Mouse (Mus musculus): ENCODE data around the gene Inpp5b. TPM values are rescaled to one million over a fixed set of nuclear protein-coding genes. Genes with fewer than 3 reads are reported as not detected.
A peak's percentile ranks its signal among the peaks of the same experiment; 100 is the strongest.
"Not testable (repeated sequence)": the region's sequence is repeated elsewhere in the genome, so short reads cannot be mapped to it uniquely, and the experiment has no call there.

Inpp5b gene
- total RNA-seq (2017) = 32.2 and 50.2 TPM in 2 replicates

DNA sequence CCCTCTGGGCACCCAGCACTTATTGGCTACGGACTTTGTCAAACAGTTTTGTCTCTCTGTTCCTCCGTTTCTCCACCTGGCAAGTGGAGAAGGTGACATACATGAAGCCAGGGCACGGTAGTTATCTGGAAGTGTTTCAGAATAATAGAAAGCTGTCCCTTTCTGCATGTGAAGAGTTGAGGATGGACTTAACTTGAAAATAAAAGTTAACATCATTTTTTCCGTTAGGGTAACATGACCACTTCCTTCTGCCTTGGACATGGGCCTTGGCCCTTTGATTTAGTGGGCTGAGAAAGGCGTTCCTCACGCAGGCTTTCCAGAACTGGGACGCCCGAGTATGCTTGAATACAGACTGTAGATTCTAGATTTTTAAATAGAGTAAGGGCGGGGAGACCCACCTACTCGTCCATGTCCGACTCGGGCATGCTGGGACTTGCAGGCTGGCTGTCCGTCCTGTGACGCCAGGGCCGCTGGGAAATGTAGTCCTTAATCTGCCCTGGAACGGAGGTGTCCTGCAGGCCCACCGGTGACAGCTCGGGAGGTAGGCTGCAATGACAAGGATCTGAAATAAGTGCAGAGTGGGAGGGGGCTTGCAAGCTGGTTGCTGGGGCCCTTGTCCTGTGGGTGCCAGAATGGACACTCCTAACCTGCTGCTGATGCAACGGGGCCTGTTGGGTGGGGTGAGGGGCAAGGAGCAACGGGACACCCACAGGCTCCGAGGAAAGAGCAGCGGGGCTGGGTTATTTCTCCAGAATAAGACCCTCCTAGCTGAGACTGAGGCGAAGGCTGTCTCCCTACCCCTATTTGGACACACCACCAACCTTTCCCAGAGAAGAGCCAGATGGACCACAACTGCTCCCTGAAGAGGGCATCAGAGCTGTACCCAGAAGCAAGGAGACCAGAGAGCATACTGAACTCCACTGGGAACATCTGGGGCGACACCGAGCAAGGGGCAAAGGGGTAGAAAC is at the start of gene Inpp5b:
Gene Inpp5b, plus strand, starts transcription at position 475 of the 968 bp plus-strand sequence.
- peak; percentile 92 for ATAC-seq (replicated peaks; ENCODE audit: low read depth, poor library complexity, severe bottlenecking)

- ATAC-seq (replicated peaks; ENCODE audit: low read depth, poor library complexity, severe bottlenecking) = no peak
Observed at GRCm38 (mm10) chr4:124692416-124692861, 49.2 kb upstream of the Inpp5b start.

DNA sequence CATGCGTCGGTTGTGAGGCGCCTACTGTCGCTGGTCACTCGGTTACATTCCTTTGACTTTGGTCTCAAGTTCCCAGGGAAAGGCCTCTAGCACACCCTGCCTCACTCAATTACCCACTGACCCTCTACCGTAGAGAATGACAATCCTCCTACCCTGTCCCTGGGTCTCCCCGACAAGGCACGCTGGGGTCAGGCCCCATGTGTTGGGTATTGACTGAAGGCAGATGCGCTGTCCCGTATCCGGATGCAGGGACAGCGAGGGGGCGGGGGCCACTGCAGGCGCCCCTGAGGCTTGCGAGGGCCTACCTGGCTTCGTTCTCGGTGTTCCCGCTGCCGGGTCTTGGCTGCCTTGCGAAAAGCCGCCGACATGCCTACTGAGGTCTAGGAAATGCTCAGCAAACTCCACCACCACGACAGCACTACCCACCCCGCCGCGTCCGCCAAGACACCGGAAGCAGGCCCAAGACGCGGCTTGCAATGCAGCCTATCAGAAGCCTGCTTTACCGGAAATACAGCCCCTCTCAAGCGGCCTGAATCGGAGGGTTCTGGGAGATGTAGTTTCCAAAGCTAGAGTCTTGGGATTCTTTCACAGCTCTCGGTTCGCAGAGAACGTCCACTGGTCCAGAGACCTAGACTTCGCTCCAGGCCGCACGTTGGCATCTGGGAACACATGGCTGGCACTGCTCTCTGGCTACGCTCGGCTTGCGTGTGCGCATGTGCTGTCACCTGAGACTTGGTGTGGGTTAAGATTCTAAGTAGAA is 48.3 kb upstream of the Inpp5b start, which contains the start of gene Utp11:
Gene Utp11, minus strand, starts transcription at position 466 of the 760 bp plus-strand sequence.
- peak; percentile 91 for ATAC-seq (replicated peaks; ENCODE audit: low read depth, poor library complexity, severe bottlenecking)

GRCm38 (mm10) chr4:124694572-124694971 is 47.1 kb upstream of the Inpp5b start:
- ATAC-seq (replicated peaks; ENCODE audit: low read depth, poor library complexity, severe bottlenecking) = no peak

DNA sequence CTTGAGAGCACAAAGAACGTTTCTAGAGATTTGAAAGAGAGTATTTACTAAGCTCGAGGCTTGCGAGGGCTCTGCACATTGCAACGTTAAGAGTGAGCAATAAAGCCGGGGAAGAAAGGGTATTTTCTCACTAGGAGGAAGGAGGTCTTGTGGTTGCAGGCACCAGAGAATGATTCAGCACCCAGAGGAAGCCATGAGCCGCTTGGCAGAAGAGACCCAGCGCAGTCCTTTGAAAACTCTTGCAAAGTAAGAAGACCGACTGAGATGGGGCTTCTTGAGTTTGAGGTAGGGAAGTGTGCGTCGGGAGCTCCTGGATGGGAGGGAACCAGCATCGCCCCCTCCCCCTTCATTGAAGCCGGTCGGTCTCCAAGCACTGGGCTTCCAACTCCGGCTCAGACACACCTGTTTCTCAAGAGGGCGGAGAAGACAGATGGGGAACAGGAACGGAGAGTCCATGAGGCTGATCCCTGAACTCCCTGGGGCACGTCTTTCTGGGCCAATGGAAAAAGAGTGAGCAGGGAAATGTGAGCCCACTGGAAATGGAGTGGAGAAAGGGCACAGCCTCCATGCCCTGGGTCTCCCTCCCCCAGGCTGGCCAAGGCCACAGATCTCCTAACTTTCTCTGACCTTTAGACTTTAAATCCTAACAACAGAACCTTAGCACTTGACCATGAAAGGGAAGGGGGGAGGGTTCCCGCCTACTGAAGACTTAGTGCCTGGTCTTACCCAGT is 45.7 kb upstream of the Inpp5b start:
- peak; percentile 42 for ATAC-seq (replicated peaks; ENCODE audit: low read depth, poor library complexity, severe bottlenecking)

- no peak for ATAC-seq (replicated peaks; ENCODE audit: low read depth, poor library complexity, severe bottlenecking)
Observed at GRCm38 (mm10) chr4:124699791-124700190, 41.9 kb upstream of the Inpp5b start.

DNA sequence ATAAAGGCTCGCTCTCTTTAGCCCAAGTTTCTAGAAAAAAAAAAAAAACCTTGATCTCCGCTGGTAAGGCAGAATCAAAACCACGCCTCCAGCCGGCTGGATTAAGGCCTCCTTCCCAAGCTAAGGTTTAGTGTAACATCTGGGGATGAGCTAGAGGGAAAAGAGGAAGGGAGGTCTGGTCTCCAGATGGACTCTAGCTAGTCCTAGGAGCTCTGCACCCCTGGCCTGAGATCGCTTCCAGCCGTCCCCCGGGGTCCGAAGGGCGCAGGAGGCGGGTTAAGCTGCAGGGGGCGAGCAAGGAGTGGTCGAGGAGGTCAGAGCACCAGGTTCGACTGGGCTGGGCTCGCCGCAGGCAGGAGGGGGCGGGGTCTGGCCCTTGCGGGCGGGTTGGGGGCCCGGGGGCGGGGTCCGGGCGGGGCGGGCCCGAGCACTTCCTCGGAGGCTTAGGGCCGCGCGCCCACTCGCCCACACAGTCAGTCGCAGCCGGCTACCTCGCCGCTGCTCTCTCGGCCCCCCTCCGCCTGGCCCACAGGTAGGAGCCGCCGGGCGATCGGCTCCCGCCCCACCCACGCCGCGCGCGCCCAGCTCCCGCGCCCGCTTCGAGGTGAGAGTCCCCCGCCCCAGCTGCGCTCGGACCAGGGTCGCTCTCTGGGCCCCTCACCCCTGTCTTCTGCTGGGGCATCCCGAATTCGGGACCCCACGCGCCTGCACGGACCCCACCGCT is 41.2 kb upstream of the Inpp5b start, which contains the start of gene Fhl3:
Gene Fhl3, plus strand, starts transcription at position 454 of the 724 bp plus-strand sequence.
- peak; percentile 45 for ATAC-seq (replicated peaks; ENCODE audit: low read depth, poor library complexity, severe bottlenecking)

DNA sequence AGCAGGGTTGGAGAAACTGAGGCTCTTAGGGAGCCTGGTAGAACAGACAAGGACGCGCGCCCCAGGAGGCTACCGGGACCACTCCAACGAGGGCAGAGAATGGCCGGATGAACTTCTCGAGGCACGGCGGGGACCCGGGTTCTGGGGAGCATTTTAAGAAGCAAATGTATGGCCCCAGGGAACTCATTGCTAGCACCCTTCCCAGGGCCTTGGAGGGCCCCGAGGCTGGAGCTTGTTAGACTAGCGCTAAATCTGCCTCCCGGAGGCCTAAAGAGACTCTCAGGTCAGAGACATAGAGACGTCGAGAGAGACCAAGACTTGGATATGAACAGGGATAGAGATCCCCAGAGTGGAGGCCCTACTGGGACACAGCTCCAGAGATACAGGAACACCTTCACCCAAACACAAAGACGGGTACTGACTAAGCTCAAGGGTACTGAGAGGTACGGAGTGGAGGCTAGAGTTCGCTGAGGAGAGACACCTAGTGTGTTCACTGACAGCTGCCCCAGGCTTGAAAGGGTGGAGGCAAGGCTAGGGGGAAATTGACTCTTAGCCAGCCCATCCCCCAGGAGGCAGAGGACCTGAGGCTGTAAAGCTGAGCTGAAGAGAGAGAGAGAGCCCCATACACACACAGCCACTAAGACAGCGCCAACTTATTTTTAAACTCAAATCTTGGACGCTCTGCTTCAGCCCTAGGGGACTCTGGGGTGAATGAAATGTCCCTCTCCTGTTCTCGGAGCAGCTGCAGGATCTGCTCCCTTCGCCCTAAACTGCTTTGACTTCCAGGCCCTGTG is 40.4 kb upstream of the Inpp5b start:
- ATAC-seq (replicated peaks; ENCODE audit: low read depth, poor library complexity, severe bottlenecking) = no peak; the same call in 1 of the 2 replicates

DNA sequence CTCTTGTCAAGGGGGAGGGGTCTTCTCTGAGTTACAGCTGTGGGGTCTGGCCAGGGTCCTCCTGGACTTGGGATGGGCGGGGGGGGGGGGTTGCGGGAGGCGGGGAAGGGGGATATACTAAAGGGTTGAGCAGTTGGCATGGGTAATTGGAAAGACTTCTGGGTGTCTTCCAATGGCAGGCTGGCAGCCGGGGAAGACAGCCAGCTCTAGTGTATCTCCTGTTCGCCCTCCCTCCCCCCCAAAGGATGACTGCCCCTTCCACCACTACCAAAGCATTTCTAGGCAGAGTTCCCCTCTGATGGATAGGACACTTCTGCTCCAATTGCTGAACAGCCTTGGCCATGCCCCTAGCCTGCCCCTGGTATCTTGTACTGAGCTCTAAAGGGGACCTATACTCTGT is 39.7 kb upstream of the Inpp5b start:
- no peak for ATAC-seq (replicated peaks; ENCODE audit: low read depth, poor library complexity, severe bottlenecking)

- ATAC-seq (replicated peaks; ENCODE audit: low read depth, poor library complexity, severe bottlenecking) = peak; percentile 26; the same call in 1 of the 2 replicates
Observed at GRCm38 (mm10) chr4:124703406-124703805, 38.2 kb upstream of the Inpp5b start.

GRCm38 (mm10) chr4:124703881-124704796 is 37.5 kb upstream of the Inpp5b start:
- ATAC-seq (replicated peaks; ENCODE audit: low read depth, poor library complexity, severe bottlenecking) = no peak

- ATAC-seq (replicated peaks; ENCODE audit: low read depth, poor library complexity, severe bottlenecking) = peak; percentile 17
Observed at GRCm38 (mm10) chr4:124704797-124705474, 36.7 kb upstream of the Inpp5b start.

GRCm38 (mm10) chr4:124705661-124706269 is 35.9 kb upstream of the Inpp5b start:
- ATAC-seq (replicated peaks; ENCODE audit: low read depth, poor library complexity, severe bottlenecking) = no peak

DNA sequence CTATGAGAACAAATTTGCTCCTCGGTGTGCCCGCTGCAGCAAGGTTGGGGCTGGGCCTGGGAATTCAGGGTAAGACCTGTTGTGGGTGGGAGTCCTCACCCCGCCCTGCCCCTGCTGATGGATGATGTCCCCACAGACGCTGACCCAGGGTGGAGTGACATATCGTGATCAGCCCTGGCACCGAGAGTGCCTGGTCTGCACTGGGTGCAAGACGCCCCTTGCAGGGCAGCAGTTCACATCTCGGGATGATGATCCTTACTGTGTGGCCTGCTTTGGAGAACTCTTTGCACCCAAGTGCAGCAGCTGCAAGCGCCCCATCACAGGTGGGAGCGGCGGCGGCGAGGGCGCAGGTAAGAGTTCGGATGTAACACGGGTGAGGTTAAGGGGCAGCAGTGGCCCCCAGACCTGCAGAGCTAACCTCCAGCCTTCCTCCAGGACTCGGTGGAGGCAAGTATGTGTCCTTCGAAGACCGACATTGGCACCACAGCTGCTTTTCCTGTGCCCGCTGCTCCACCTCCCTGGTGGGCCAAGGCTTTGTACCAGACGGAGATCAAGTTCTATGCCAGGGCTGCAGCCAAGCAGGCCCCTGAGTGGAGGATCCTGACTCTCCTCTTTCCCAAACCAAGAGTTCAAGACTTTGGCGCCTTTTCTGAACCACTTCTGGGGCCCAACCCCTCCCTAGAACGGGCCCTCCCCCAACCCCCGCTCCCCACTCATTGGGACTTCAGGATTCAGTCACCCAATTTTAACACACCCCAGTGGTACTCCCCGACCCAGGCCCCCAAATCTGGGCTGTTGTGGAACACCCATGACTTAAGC is 34.1 kb upstream of the Inpp5b start:
- not testable (repeated sequence) for ATAC-seq (replicated peaks; ENCODE audit: low read depth, poor library complexity, severe bottlenecking)

GRCm38 (mm10) chr4:124708200-124708517 is 33.5 kb upstream of the Inpp5b start:
- not testable (repeated sequence) for ATAC-seq (replicated peaks; ENCODE audit: low read depth, poor library complexity, severe bottlenecking)
